Mouse (Mus musculus) adrenal gland, adult 2 months (tissue): ENCODE data around the gene Acvrl1. TPM values are rescaled to one million over a fixed set of nuclear protein-coding genes. Genes with fewer than 3 reads are reported as not detected.
"Not testable (repeated sequence)": the region's sequence is repeated elsewhere in the genome, so short reads cannot be mapped to it uniquely, and the experiment has no call there.

Source experiments
- DNase-seq: peaks from one replicate; pipeline ENCODE4 v3.0.0; 2021
- polyA plus RNA-seq: library from polyadenylated mRNA; depleted of rRNA; stranded (reverse); fragments of >200 nt; gene quantifications from 2 replicates; pipeline ENCODE4 v1.2.3, GENCODE M21; 2012
- total RNA-seq, 2 experiments: library from RNA; stranded (reverse); gene quantifications; 2 replicates each; pipeline ENCODE4 v1.2.3; 2021

The Acvrl1 gene
- total and polyA plus RNA-seq, 3 experiments = 15.0 to 22.6 (median 20.9) TPM

DNA sequence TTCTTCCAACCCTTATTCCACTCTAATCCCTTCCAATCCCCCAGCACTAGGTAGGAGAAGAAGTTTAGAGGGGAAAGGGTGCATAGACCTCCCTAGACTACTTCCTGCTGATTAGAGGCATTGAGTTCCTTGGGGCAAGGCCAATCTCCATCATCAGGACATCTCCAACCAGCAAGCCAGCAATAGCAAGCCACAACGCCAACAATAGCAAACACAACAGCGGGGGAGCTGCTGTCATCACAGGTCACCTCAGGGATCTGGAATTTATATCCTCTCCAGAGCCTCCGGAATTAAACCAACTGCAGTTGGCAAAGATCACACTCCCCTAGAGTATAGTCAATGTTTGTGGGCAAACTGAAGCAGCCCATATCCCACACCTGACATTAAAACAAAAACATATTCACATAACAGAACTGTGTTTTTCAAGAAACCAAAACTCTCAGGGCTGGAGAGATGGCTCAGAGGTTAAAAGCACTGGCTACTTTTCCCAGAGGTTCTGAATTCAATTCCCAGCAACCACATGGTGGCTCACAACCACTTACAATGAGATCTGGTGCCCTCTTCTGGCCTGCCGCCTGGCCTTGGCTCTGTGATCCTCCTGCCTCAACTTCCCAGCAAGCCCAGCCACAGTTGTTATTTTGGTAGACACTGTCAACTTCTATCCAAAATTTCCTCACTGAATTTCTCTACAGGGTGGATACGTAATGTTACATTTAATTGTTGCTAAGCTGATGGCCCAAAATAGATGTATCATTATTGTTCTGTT is 20.2 kb upstream of the Acvrl1 start:
- DNase-seq = no peak

DNA sequence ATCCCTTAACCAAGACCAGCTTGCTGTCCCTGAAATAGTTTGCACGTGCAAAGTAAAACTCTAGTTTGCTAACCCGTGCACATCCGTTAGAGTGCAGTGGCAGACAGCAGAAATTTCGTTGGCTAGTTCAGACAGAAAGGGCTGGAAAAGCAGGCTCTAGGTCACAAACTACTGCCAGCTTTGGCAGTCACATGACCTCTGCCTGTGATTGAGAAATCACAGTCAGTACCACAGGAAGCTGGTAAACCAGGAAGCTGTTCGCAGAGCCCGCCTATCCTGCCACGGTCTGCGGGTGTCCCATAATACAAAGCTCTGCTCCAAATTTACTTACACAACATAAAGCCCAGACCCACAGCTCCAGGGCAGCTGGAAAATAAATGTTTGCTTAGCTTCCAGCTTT is 15.1 kb upstream of the Acvrl1 start:
- peak; percentile 82 for DNase-seq

DNA sequence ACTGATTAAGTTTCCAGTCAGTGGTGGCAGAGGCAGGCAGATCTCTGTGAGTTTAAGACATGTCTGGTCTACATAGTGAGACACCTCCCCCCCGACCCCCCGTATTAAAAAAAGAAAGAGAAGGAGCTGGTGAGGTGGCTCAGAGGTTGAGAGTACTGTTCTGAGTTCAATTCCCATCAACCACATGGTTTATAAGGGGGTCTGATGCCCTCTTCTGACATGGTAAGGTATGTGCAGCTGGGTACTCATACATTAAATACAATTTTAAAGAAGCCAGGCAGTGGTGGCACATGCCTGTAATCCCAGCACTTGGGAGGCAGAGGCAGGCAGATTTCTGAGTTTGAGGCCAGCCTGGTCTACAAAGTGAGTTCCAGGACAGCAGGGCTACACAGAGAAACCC is 14.5 kb upstream of the Acvrl1 start:
- DNase-seq = not testable (repeated sequence)

DNA sequence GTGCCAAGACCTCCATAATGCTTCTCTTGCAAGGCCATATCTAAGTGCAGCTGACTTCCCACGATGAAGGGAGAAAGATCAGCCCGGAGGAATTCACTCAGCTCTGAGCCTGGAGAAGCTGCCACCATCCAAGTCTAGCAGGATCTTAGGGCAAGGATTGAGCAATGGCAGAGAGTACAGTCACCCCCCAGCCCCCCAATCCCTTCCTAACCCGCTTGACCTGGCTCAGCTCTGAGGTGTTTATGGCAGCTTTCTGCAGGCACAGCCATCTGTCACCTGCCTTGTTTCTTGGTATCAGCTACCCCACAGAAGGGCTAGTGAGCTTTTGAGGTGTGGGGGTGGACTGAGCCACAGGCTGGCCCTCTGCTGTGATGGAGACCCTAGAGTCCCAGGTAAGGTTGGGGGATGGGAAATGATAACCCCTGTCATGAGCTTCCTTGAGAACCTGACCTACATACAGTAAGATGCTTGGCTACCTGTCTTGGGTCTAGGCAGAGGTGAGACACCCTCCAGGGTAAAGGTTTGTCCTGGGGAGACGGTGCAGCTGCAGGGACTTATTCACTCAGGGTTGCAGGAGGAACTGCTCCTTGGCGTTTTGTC is 12.7 kb upstream of the Acvrl1 start, which contains the start of gene Ankrd33:
Gene Ankrd33 (plus strand): TSS at position 245 of the 600 bp plus-strand sequence.
- DNase-seq = no peak

DNA sequence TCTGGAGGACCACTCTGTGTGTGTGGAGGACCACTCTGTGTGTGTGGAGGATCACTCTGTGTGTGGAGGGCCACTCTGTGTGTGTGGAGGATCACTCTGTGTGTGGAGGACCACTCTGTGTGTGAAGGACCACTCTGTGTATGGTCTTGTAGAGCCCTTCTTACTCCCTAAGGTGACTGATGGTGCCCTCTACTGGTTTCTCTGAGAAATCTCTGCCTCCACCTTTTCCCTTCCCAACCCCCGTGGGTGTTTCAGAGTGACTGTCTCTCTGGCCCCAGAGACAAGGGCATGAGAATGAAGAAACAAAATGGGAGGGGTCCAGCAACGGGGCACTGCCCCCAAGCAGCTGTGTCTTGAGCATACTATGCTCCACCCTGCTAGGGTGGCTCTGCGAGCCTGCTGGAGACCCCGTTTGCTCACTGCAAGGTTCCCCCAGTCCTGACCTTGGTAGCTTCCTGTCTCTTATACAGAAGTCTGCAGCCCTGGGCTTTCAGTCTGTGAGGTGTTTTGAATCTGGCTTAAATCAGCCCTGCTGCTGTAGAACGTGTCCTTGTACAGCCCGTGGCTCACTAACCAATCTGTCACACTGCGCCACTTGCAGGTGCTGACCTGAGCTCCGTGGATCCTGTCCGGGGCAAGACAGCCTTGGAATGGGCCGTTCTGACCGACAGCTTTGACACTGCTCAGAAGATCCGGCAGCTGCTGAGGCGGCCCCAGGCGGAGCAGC is 9.8 kb upstream of the Acvrl1 start:
- peak; percentile 70 for DNase-seq

DNA sequence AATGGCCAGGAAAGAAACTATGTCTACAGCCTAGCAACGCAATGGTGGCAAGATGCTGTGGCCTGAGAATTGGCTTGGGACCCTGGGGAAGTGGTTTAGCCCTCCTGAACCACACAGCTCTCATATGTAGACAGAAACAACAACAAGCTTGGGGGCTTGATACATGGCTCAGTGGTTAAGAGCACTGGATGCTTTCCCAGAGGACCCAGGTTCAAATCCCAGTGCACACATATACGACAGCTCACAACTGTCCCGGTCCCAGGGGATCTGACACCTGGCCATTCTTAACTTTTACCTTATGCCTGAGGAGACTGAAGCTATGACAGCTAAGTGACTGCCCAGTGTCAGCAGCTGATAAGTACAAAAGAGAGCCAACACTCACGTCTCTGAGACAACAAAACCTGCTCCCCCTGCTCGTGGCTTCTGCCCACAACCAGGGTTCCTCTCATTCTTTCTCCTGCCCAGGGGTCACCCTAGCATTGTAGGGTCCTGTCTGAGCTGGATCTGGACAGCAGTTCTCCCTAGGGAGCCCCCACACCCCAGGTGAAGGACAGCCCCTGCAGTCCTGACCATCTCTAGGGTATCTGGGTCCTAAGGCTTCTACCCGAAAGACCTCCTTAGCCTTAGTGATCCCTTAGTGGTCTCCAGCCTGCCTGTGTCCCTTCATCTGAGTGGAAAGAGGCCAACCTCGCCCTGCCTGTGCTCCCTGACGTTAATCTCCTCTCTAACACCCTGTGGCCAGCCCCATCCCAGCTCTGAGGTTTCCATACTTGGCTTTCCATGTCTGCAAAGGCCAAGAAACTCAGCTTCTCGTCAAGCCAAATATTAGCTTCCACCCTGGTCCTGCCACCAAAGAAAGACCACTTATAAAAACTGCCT is 6.7 kb upstream of the Acvrl1 start:
- DNase-seq = no peak

DNA sequence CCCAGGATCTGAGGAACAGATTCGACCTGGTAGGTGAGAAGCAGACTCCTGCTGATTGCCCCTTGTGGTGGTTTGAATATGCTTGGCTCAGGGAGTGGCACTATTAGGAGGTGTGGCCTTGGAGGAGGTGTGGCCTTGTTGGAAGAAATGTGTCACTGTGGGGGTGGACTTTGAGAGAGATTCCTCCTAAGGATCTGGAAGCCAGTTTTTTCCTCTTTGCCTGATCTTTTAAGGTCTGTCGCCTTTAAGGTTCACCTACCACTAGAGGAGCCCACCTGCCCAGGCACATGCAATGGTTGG is 6.1 kb upstream of the Acvrl1 start:
- peak; percentile 47 for DNase-seq

DNA sequence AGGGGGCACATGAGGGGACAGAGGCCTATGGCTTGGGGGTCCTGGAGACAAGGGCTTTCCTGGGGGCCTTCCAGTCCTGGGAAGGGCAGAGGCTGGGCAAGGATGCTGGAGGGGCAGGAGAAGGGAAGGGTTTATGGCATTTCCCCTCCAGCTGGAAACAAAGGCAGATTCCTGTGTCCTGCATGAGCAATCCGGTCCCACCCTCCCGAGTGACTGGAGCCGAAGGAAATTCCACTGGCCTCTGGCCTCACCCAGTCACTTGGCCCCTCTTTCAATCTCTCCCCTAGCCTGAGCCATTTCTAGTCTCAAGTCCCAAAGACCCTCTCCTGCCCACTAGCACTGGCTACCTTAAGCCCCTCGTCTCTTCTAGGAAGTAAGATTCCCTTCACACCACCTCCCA is 5.1 kb upstream of the Acvrl1 start:
- DNase-seq = peak; percentile 40

DNA sequence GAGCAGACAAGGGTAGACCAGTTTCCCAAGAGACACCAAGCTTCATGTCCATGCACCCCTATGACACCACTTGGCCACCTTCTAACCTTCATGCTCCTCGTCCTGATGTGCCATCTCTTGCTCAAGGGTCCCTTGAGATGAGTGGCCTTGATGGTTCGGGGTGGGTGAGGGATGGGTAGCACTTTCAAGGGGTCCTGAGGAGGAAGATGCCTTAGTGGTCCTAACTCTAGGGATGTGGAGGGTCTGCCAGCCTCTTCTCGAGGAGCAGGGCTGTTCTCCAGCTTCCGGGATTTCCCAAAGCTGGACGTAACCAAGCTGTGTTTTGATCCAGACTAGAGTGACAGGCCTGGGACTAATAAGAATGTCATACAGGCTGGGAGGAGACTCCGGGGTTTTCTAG is 2.8 kb upstream of the Acvrl1 start:
- no peak for DNase-seq

DNA sequence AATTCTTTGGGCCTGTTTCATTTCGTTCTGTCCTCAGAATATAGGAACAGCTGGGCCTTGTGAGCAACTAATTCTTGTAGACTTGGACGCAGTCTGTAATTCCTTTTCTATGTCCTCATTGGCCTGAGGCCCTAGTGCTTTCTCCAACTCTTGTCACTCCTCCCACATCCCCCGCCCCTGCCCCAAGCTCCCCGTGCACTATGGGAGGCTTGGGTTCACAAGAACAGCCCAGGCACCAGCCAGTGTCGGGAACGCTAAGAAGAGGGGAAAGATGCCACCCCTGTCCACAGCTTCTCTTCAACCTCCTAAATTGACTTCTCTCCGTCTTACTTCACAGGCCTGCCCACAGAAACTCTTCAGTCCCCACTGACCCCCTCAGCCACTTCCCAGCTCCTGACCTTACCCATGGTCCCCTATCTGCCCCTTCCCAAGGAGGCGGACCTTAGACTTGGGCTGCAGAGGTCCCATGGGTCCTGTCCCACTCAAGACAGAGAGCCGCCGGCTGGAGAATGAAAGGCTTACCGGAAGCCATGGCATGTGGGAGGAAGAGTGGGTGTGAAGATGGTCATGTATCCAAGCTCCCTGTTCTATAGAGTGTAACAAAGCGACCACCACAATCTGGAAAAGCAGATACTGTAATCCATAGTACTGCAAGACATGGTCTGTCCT is 1.3 kb upstream of the Acvrl1 start:
- DNase-seq = no peak

DNA sequence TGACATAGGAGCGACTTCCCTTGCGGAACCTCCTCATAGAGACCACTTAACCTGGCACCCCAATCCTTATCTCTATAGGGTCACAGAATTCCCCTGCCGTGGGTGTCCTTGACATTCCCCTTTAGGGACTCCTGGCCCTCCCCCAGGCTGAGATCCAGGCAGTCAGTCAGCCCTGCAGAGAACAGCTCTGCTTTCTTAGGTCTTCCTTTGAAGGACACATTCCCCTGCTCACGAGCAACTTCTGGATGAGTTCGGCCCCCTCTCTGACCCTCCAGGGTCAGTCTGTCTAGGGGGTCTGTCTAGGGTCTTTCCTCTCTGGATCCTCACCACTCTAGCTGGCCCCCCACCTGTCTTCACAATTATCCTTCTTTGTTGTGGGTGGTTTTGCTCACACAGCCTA is 1.1 kb downstream of the Acvrl1 start:
- DNase-seq = no peak

DNA sequence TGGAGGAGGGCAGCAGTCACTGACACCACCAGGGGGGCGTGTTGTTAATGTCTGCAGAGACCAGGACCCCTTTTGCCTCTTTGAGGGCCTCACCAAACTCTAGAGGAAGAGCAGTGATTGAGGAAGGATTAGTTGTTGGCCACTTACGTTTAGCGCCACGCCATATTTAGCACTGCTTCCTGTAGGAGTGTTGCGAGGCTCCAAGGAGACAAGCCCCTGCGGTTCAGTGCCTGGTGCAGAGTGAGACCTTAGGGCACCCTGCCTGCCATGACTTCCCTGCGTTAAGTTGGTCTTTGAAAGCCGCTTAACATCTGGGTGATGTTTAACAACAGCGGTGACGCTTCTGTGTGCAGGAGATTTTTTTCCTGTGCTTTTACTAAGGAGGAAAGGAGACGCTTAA is 3.2 kb downstream of the Acvrl1 start:
- DNase-seq = no peak

DNA sequence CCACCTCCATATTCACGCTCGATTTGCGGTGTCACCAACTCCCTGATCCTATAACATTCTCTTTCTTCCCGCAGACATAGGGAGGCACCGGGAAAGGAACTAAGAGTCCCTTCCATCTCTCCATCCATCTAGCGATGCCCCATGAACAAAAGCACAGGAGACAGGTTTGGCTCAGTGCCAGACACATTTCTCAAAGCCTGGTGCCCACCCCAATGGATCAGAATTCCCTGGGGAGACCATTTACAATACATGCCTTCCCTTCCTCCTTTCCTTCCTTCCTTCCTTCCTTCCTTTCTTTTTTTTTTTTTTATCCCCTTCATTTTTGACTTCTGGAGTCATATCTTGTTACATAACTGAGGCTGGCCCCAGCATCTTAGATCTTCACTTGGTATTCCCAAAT is 3.7 kb downstream of the Acvrl1 start:
- no peak for DNase-seq

DNA sequence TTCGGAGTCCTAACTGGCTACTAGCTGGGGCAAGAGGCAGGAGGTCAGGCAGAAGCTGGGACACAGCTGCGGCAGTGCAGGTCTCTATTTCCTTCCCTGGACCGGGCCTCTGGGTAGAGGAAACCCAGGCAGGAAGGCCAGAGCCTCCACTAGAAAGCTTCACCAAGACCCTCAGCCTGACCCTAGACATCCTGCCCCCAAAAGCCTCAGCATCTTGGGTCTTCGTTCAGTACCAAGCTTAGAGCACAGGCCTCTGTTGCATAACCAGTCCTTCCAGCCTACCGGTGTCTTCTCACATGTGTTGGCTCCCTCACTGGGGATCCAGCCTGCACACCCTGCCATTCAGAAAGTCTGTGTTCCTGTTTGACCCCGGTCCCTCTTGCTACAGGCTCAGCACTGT is 4.4 kb downstream of the Acvrl1 start:
- DNase-seq = no peak

DNA sequence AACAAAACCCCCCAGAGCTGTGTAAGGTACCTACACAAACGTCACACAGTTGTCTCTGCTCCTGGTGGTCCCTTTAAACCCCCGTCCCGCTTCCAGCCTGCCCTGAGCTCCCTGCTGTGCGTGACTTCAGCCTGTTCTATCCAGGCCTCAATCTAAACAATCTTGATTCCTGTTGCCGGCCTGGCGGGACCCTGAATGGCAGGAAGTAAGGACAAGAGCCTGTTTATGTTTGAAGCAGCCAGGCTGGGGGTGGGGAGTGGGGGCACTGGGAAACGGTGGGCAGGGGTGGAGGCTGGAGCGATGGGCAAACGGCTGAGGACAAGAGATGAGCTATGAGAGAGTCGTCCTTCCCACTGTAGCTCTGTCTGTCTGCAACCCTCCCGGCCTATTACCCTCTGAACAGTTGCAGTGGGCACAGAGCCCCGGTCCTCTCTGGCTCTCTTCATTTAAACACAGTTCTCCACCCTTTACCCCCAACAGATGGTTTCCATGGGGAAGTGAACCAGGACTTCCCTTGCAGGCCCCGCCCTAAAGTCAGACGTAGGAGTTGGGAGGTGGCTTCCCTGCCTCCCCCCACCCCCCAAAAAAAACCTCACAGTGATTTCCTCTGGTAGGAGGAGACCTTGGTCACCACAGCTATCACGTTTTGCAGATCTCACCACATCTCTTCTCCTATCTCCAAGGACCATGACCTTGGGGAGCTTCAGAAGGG is 5.8 kb downstream of the Acvrl1 start:
- peak; percentile 34 for DNase-seq

DNA sequence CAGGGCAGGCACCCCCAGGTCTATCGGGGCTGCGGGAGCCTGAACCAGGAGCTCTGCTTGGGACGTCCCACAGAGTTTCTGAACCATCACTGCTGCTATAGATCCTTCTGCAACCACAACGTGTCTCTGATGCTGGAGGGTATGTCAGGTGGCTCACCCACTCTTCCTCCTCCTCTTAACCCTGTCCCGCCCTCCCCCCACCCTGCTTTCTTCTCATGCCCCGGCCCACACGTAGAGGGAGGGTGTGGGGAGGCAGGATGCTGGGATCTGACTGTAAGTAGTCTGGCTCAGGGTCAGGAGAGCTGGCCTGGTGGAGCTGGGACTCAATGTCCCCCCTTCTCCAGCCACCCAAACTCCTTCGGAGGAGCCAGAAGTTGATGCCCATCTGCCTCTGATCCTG is 7.1 kb downstream of the Acvrl1 start:
- DNase-seq = no peak

DNA sequence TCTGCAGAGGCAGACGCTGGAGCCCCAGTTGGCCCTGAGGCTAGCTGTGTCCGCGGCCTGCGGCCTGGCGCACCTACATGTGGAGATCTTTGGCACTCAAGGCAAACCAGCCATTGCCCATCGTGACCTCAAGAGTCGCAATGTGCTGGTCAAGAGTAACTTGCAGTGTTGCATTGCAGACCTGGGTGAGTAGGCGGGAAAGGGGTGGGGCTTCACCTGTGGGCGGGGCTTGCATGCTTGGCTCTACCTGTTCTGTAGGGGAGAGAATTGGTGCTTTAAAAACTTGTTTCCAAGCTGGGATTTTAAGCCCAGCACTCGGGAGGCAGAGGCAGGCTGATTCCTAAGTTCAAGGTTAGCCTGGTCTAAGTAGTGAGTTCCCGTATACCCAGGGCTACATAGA is 9.1 kb downstream of the Acvrl1 start:
- no peak for DNase-seq

DNA sequence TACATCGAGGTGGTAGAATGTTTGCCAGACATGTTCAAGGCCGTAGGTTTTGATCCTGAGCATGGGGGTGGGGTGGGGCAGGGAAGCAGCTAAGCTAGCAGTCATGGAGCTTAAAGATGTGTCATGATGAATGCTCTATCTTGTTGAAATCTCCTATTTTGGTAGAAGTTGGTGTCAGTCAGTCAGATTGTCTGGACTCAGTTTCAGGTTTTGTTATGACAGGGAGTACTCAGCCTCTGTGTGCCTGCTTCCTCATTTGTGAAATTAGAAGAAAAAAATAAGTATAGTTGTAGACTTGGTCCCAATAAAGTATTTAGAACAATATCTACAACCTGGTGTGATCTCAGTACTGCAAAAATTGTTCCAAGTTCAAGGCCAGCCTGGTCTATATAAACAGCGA is 10.4 kb downstream of the Acvrl1 start:
- no peak for DNase-seq

DNA sequence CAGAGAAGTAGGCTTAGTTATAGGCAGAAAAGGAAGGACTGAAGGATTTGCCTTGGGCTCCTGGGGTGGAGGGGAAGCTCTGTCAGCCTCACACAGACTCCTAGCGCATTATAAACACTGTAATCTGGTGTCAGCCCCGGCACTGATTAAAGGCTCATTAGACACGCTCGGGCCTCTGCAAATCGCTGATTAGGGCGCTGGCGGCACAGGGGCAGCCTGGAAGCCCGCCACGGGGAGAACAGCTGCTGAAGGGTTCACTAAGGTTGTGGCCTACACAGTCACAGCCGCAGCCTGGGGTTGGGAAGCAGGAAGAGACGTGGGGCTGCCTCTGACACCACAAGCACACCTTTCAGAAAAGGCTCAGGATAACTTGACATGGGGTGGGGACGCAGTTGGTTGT is 11.6 kb downstream of the Acvrl1 start:
- DNase-seq = no peak

DNA sequence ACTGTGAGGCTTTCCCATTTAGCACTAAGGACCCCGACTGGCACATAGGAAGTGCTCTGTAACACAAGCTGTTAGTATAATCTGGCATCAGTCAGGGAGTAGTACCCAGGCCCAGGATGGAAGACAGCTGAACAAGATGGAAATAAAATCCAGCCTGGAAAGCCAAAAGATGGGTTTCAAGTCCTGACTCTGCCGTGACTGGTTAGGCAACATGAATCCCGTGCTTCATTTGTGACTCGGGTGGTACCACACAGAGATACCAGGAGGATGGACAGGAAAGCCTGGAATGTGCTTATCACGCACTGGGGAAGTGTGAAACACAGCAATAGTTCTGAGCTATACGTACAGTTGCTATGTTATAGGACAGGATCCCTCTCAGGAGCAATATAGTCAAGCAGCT is 12.3 kb downstream of the Acvrl1 start:
- DNase-seq = no peak

DNA sequence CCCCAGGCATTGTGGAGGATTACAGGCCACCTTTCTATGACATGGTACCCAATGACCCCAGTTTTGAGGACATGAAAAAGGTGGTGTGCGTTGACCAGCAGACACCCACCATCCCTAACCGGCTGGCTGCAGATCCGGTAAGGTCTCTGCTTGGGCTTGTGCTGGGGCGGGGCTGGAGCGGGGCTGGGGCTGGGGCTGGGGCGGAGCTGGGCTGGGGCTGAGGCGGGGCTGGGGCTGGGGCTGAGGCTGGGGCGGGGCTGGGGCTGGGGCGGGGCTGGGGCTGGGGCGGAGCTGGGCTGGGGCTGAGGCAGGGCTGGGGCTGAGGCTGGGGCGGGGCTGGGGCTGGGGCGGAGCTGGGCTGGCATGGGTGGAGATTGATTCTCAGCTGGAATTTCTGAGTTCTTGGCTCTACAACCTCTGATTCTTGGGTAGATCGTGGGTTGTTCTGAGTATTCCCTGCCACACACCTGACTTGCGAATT is 12.8 kb downstream of the Acvrl1 start:
- peak; percentile 78 for DNase-seq
